Mouse (Mus musculus): Measurements from ENCODE around the gene Twistnb.
A peak's percentile ranks its signal among the peaks of the same experiment; 100 is the strongest.

DNA sequence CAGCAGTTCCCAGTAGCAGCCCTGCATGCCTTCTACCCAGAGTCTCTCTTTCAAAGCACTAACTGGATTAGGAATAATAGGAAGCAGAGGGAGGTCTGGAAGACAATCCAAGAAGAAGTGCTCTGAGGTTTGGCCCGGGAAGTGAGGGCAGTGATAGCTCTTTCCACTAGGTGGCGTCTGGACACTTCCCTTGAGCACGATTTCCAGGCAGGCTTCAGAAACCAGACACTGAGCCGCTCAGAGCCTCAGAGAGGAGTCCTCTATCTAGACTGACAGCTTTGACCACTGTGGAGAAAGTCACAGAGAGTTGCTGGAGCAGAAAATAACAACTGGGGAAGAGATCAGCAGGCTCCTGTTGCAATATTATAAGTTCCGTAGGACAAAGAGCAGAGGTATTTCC, 40.6 kb upstream of the Twistnb start:
- TF ChIP-seq CTCF (IDR thresholded peaks at IDR 0.05; ENCODE audit: control insufficient read depth, insufficient read depth, low read length) (peak; percentile 87), POLR2A (IDR thresholded peaks at IDR 0.05; ENCODE audit: borderline replicate concordance, control insufficient read depth, low read depth, low read length) (no peak)
